Mouse (Mus musculus) hindbrain, embryonic 15.5 days (tissue): ENCODE data around the gene Pdp2. TPM values are rescaled to one million over a fixed set of nuclear protein-coding genes. Genes with fewer than 3 reads are reported as not detected.

Experiments
- ATAC-seq: fragments of 200-750 bp; cut with Nextera tagmentation; 2 replicates; pipeline ENCODE4 v1.8.0; 2017; ENCODE audit warnings: low read depth, moderate number of reproducible peaks, moderate TSS enrichment; ENCODE audit not compliant: low FRiP score
- H3K27ac ChIP-seq: fragments of 300-500 bp; sonication (generic); replicated peaks from 2 replicates; pipeline ENCODE4 v1.5.1; 2015; ENCODE audit warnings: mild to moderate bottlenecking, inconsistent platforms
- H3K27me3 ChIP-seq: fragments of 300-500 bp; sonication (generic); 2 replicates; pipeline ENCODE4 v1.6.1; 2015; ENCODE audit warnings: control low read depth, inconsistent platforms
- H3K36me3 ChIP-seq: fragments of 300-500 bp; sonication (generic); 2 replicates; pipeline ENCODE4 v1.6.1; 2015; ENCODE audit warnings: control low read depth, inconsistent platforms
- H3K4me1 ChIP-seq: fragments of 300-500 bp; sonication (generic); replicated peaks from 2 replicates; pipeline ENCODE4 v1.6.1; 2015; ENCODE audit warnings: control low read depth, inconsistent platforms
- H3K4me2 ChIP-seq: fragments of 300-500 bp; sonication (generic); 2 replicates; pipeline ENCODE4 v1.6.1; 2015; ENCODE audit warnings: moderate library complexity, mild to moderate bottlenecking, inconsistent platforms
- H3K4me3 ChIP-seq: fragments of 300-500 bp; sonication (generic); 2 replicates; pipeline ENCODE4 v1.5.1; 2015; ENCODE audit warnings: mild to moderate bottlenecking, inconsistent platforms
- H3K9ac ChIP-seq: fragments of 300-500 bp; sonication (generic); 2 replicates; pipeline ENCODE4 v1.6.1; 2015; ENCODE audit warnings: inconsistent platforms
- H3K9me3 ChIP-seq: fragments of 300-500 bp; sonication (generic); 2 replicates; pipeline ENCODE4 v1.6.1; 2016; ENCODE audit warnings: control low read depth, inconsistent platforms
- WGBS: fragments of 180-500 bp; shearing (Covaris S2); methylation state at CpG from one replicate; pipeline ENCODE4 v1.1.7; 2015; 5-methylcytosine and 5-hydroxymethylcytosine counted together
- polyA plus RNA-seq: library from polyadenylated mRNA; unstranded; fragments of >200 nt; fragmentation: Nextera tagmentation; extraction: Ambion mirVana; gene quantifications from 2 replicates; pipeline ENCODE4 v1.2.1, GENCODE M21; 2015

Gene Pdp2
- polyA plus RNA-seq, 1 experiment from 2014 or later: 20.6 TPM

- 95% methylated on average over 21 of the region's 21 CpGs for WGBS
- Histone ChIP-seq H3K27me3 (peaks cover 7% of the 10 kb centered on the region), H3K4me2 (no peak overlapping the region)
Measured at GRCm38 (mm10) chr8:104628402-104628801, 37.2 kb downstream of the Pdp2 start.

DNA sequence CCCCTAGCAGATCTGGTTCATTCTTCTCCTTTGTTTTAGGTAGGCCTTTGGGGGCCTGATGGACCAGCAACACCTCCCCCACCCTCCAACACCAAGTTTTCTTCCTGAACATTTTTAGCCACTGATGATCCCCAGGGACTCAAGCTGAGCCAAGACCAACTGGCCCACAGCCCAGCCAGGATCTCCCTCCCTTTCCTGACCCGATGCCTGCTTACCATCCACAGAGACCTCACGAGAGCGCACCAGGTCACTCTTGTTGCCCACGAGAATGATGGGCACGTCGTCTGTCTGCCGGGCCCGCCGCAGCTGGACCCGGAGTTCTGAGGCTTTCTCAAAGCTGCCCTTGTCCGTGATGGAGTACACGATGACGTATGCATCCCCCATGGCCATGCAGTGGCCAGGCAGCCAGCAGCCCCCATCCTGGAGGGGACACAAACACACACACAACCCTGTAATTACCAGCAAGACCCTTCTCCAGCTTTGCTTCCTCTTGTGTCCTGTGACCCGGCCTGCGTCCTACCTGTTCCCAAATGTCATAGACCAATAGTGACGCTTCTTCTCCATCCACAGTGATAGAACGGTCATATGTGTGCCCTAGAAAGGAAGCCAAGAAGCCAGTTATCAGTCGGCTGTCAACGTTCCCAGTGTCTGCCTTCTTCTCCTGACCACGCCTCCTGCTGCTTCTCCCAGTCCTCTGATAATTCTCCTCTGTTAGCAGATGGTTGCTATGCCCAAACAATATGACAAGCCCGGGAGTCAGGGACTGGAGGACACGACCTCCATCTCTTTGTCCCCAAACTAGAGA, 38.3 kb downstream of the Pdp2 start:
- 73% methylated on average over 22 of the region's 22 CpGs for WGBS
- Histone ChIP-seq H3K4me1 (peaks cover 14% of the 10 kb centered on the region), H3K4me3 (no peak overlapping the region), H3K27me3 (peaks cover 7% of the 10 kb centered on the region), H3K27ac (no peak overlapping the region), H3K4me2 (no peak overlapping the region), H3K9ac (no peak overlapping the region), H3K9me3 (no peaks in the 10 kb centered on the region), H3K36me3 (no peaks in the 10 kb centered on the region)
- ATAC-seq: no peak

More at GRCm38 (mm10) chr8:104628402-104628801, 37.2 kb downstream of the Pdp2 start:
- Histone ChIP-seq H3K27ac (no peak overlapping the region), H3K9ac (no peak overlapping the region), H3K4me3 (no peak overlapping the region), H3K9me3 (no peaks in the 10 kb centered on the region), H3K4me1 (peaks cover 14% of the 10 kb centered on the region), H3K36me3 (no peaks in the 10 kb centered on the region)
- no peak for ATAC-seq

- peaks cover 7% of the 10 kb centered on the region for H3K27me3 ChIP-seq
- H3K4me2 ChIP-seq: peak overlapping the region; percentile 59
- no peak for ATAC-seq
- H3K36me3 ChIP-seq: 0 out of 2 replicates have a peak, but pooled peaks cover 6% of the 10 kb centered on the region
- peak overlapping the region; percentile 30 for H3K4me3 ChIP-seq
- H3K9ac ChIP-seq: no peak overlapping the region
- no peak overlapping the region for H3K27ac ChIP-seq
- 40% methylated on average over 8 of the region's 8 CpGs for WGBS
- peaks cover 14% of the 10 kb centered on the region for H3K4me1 ChIP-seq
- no peaks in the 10 kb centered on the region for H3K9me3 ChIP-seq
Measured at GRCm38 (mm10) chr8:104630111-104630479, 38.8 kb downstream of the Pdp2 start.

DNA sequence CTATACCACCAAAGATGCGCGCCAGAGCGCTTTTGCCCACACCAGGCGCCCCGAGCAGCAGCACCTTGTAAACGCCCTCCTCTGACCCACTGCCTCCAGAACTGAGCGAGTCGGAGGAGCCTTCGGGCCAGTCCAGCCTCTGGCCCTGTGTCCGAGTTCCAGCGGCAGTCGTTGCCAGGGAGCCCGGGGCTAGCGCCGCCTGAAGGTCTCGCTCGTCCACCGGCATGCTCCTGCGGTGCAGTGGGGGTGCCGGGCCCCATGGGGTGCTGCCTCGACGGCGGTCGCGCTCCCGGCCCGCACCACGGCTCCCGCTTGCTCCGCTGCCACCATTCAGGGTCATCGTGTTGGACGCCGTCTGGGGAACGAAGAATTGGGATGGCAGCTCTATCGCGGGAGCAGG, 39.3 kb downstream of the Pdp2 start:
- Histone ChIP-seq H3K36me3 (0 out of 2 replicates have a peak, but pooled peaks cover 7% of the 10 kb centered on the region), H3K4me1 (peaks cover 14% of the 10 kb centered on the region), H3K4me3 (peak overlapping the region; percentile 30), H3K4me2 (peak overlapping the region; percentile 59), H3K9me3 (no peaks in the 10 kb centered on the region), H3K27me3 (peaks cover 7% of the 10 kb centered on the region), H3K27ac (no peak overlapping the region), H3K9ac (peak overlapping the region; percentile 27; the same call in 1 of the 2 replicates)
- WGBS: 2% methylated on average over 36 of the region's 36 CpGs
- no peak; the same call in 1 of the 2 replicates for ATAC-seq

DNA sequence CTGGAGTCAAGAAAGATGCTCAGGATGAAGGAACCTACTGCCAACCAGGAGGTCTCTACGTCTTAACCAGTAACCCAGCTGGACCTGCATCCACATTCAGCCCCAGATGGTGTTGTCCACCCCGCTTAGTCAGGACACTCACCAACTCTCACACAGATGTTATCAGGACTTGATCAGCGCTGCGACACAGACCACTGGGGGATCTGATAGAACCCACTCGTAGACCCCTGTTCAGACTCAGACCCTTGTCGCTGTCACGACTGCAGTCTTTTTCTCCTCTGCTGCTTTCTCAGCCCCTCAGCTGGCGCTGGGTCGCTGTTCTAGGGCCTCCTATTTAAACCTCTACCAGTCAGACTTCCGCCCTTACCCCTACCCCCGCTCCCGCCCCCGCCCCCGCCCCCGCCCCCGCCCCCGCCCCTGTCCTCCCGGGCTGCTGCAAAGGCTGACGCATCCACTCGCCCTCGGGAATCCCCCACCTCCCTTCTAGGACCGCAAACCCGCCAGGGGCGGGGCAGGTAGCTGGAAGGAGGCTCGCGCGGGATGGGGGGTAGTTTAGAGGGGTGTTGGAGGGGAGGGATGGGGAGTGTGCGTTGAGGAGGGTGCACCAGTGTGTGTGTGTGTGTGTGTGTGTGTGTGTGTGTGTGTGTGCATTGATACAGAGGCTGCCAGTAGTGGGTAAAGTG, 39.9 kb downstream of the Pdp2 start, which contains the start of gene Rrad:
TSS of gene Rrad (minus strand) at position 347 of the 683 bp plus-strand sequence.
- Histone ChIP-seq H3K9me3 (no peaks in the 10 kb centered on the region), H3K9ac (peak within 1 kb of the TSS; percentile 27; the same call in 1 of the 2 replicates), H3K36me3 (0 out of 2 replicates have a peak, but pooled peaks cover 7% of the 10 kb centered on the region), H3K27me3 (peaks cover 7% of the 10 kb centered on the region), H3K4me3 (peak within 1 kb of the TSS; percentile 30), H3K4me1 (peaks cover 14% of the 10 kb centered on the region), H3K27ac (no peak within 1 kb of the TSS), H3K4me2 (peak within 1 kb of the TSS; percentile 59)
- no peak; the same call in 1 of the 2 replicates for ATAC-seq
- WGBS: under 1% methylated on average over 26 of the region's 28 CpGs

GRCm38 (mm10) chr8:104631975-104632374, 40.7 kb downstream of the Pdp2 start:
- H3K9ac ChIP-seq: no peak overlapping the region
- H3K9me3 ChIP-seq: no peaks in the 10 kb centered on the region
- 0 out of 2 replicates have a peak, but pooled peaks cover 7% of the 10 kb centered on the region for H3K36me3 ChIP-seq
- no peak for ATAC-seq
- H3K4me2 ChIP-seq: peak overlapping the region; percentile 59
- no peak overlapping the region for H3K27ac ChIP-seq
- H3K4me1 ChIP-seq: peaks cover 14% of the 10 kb centered on the region
- whole genome bisulfite sequencing: 34% methylated on average over 5 of the region's 5 CpGs
- H3K4me3 ChIP-seq: no peak overlapping the region
- H3K27me3 ChIP-seq: peaks cover 7% of the 10 kb centered on the region

DNA sequence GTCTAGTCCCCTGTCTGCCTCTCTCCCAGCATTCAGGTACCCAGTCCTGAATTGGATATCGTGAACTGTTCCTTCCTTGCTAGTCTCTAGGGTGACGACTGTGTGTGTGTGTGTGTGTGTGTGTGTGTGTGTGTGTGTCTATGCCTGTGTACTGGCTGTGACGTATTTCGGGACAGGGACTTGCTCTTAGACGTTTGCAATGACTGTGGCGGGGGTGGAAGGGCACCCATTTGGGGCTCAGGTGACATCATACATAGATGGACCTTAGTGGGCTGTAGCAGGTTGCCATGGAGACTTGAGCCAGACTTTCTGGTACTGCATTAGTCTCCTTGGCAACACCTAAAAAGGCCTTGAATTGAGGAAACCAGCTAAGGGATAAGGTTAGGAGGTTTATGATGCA, 41.2 kb downstream of the Pdp2 start:
- H3K36me3 ChIP-seq: 0 out of 2 replicates have a peak, but pooled peaks cover 7% of the 10 kb centered on the region
- peak; percentile 49 for ATAC-seq
- peaks cover 14% of the 10 kb centered on the region for H3K4me1 ChIP-seq
- no peak overlapping the region for H3K27ac ChIP-seq
- no peak overlapping the region for H3K4me3 ChIP-seq
- H3K27me3 ChIP-seq: peaks cover 7% of the 10 kb centered on the region
- H3K4me2 ChIP-seq: no peak overlapping the region
- 61% methylated on average over 6 of the region's 6 CpGs for WGBS
- no peaks in the 10 kb centered on the region for H3K9me3 ChIP-seq
- no peak overlapping the region for H3K9ac ChIP-seq

- peaks cover 14% of the 10 kb centered on the region for H3K4me1 ChIP-seq
- no peak overlapping the region for H3K4me2 ChIP-seq
- peaks cover 7% of the 10 kb centered on the region for H3K27me3 ChIP-seq
- no peak for ATAC-seq
- H3K27ac ChIP-seq: no peak overlapping the region
- no peaks in the 10 kb centered on the region for H3K9me3 ChIP-seq
- H3K9ac ChIP-seq: no peak overlapping the region
- 68% methylated on average over 9 of the region's 9 CpGs for WGBS
- H3K4me3 ChIP-seq: no peak overlapping the region
- 0 out of 2 replicates have a peak, but pooled peaks cover 7% of the 10 kb centered on the region for H3K36me3 ChIP-seq
Measured at GRCm38 (mm10) chr8:104633156-104633744, 42.0 kb downstream of the Pdp2 start.

GRCm38 (mm10) chr8:104635004-104635710, 43.9 kb downstream of the Pdp2 start:
- no peak overlapping the region for H3K4me2 ChIP-seq
- peaks cover 20% of the 10 kb centered on the region; the same call in 1 of the 2 replicates for H3K36me3 ChIP-seq
- no peaks in the 10 kb centered on the region; the same call in 1 of the 2 replicates for H3K27me3 ChIP-seq
- H3K9ac ChIP-seq: no peak overlapping the region
- no peak overlapping the region for H3K27ac ChIP-seq
- no peaks in the 10 kb centered on the region for H3K9me3 ChIP-seq
- H3K4me3 ChIP-seq: no peak overlapping the region
- peaks cover 18% of the 10 kb centered on the region for H3K4me1 ChIP-seq
- WGBS: 97% methylated on average over 3 of the region's 3 CpGs
- no peak for ATAC-seq

DNA sequence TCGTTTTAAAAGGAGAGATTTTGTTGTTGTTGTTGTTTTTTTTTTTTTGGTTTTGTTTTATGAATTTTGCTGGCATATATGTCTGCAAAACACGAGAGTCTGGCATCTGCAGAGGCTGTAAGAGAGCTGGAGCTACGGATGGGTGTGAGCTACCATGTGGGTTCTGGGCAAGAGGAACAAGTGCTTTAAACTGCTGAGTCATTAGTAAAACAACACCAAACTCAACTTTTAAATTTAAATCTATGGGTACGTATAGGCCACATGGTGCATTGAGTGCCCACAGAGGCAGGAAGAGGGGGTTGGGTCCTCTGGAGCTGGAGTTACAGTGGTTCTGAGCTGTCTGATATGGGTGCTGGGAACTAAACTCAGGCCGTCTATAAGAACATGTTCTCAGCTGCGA, 46.8 kb downstream of the Pdp2 start:
- 94% methylated on average over 6 of the region's 6 CpGs for WGBS
- Histone ChIP-seq H3K27me3 (no peaks in the 10 kb centered on the region), H3K27ac (no peak overlapping the region), H3K4me1 (peaks cover 22% of the 10 kb centered on the region), H3K4me2 (no peak overlapping the region), H3K36me3 (peaks cover 20% of the 10 kb centered on the region; the same call in 1 of the 2 replicates), H3K4me3 (no peak overlapping the region), H3K9ac (no peak overlapping the region), H3K9me3 (no peaks in the 10 kb centered on the region)
- ATAC-seq: no peak

GRCm38 (mm10) chr8:104640241-104640640, 49.0 kb downstream of the Pdp2 start:
- peak overlapping the region; percentile 75 for H3K4me2 ChIP-seq
- peaks cover 22% of the 10 kb centered on the region for H3K4me1 ChIP-seq
- H3K27ac ChIP-seq: no peak overlapping the region
- no peaks in the 10 kb centered on the region for H3K27me3 ChIP-seq
- no peak overlapping the region for H3K9ac ChIP-seq
- H3K4me3 ChIP-seq: peak overlapping the region; percentile 78
- 89% methylated on average over 7 of the region's 7 CpGs for WGBS
- ATAC-seq: no peak
- peaks cover 13% of the 10 kb centered on the region; the same call in 1 of the 2 replicates for H3K36me3 ChIP-seq
- H3K9me3 ChIP-seq: no peaks in the 10 kb centered on the region
